Mouse (Mus musculus) E14TG2a.4 (cell line): ENCODE data around the gene Smarcb1.

Experiments used
- CTCF ChIP-seq: conservative IDR thresholded peaks from 2 replicates; pipeline ENCODE4 v1.5.1; 2014; ENCODE audit warnings: low read length
- NANOG ChIP-seq: IDR thresholded peaks from 2 replicates; pipeline ENCODE4 v1.6.1; 2014; ENCODE audit warnings: borderline replicate concordance, low read length, mixed read lengths

DNA sequence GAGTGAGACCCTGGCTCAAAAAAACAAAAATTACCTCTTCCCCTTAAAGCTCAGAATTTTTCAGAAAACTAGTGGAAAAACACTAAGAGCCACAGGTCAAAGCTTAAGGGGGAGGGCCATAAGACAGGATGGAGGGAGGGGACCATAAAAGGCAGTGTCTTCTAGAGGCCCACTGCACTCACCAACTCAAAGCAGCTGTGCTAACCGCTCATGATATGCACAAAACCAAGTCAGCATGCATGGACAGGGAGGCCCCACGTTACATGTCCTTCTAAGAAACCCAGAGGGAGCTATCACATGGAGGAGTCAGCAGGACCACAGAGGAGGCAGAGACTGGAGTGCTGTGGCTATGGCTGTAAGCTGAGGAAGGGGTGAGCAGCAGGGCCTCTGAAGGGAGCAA lies 10.7 kb downstream of the Smarcb1 start:
- TF ChIP-seq CTCF (no peak), NANOG (no peak)
